Mouse (Mus musculus) ZHBTc4 (cell line): ENCODE results near the gene A730061H03Rik.
A peak's percentile ranks its signal among the peaks of the same experiment; 100 is the strongest.

Experiments
- DNase-seq: peaks from one replicate; pipeline ENCODE4 v3.0.0-alpha.2; 2011; ENCODE audit warnings: low read depth, low spot score

Gene A730061H03Rik

GRCm38 (mm10) chr14:55581981-55582681 lies 21.9 kb upstream of the A730061H03Rik start:
- peak; percentile 71 for DNase-seq

GRCm38 (mm10) chr14:55580731-55581130 lies 20.5 kb upstream of the A730061H03Rik start:
- no peak for DNase-seq

GRCm38 (mm10) chr14:55579511-55580496 lies 19.6 kb upstream of the A730061H03Rik start:
- peak; percentile 44 for DNase-seq

DNA sequence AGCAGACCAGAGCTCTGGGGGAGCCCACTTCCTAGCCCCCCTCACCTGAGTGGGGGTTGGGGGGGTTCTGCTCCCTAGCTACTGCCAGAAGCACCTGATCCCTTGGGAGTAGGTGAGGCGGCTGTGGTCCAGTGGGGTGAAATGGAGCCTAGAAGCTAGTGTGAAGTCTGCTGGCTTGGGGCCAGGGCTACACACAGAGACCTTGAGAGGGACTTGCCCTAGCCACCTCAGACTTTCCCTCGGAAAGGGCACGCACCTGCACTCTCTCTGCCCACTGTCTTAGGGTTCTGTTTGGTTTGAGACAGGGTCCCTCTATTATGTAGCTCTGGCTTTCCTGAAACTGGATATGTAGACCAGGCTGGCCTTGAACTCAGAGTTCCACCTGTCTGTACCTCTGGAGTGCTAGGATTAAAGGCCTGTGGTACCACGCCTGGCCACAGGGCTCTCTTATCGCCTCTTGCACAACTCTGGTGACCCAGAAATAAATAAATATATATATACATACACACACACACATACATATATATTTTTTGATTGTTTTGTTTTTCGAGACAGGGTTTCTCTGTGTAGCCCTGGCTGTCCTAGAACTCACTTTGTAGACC lies 18.6 kb upstream of the A730061H03Rik start:
- DNase-seq = peak; percentile 29

- peak; percentile 87 for DNase-seq
Measured at GRCm38 (mm10) chr14:55577871-55578667, 17.9 kb upstream of the A730061H03Rik start, which contains the start of gene Psme1. TSS of gene Psme1 (plus strand) at chr14:55578123.

DNA sequence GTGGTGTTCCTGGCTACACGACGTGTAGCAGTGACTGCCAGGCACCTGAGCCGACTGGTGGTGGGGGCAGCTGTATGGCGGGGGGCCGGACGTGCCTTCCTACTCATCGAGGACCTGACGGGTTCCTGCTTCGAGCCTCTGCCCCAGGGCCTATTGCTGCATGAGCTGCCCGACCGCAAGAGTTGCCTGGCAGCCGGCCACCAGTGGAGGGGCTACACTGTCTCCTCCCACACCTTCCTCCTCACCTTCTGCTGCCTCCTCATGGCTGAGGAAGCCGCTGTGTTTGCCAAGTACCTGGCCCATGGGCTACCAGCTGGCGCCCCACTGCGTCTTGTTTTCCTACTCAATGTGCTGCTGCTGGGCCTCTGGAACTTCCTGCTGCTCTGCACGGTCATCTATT lies 16.2 kb upstream of the A730061H03Rik start:
- DNase-seq = peak; percentile 34

DNA sequence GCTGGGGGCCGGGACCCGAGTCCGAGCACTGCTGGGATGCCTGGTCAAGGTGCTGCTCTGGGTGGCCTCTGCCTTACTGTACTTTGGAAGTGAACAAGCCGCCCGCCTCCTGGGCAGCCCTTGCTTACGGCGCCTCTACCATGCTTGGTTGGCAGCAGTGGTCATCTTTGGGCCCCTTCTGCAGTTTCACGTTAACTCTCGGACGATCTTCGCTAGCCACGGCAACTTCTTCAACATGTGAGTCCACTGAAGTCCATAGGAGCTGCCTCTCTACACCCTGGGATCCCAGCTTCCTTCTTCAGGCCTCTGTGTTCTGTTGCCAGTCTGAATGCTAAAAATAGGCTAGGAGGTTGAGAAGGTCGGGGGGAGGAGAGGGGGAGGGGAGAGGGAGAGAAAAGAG lies 15.5 kb upstream of the A730061H03Rik start:
- no peak for DNase-seq

DNA sequence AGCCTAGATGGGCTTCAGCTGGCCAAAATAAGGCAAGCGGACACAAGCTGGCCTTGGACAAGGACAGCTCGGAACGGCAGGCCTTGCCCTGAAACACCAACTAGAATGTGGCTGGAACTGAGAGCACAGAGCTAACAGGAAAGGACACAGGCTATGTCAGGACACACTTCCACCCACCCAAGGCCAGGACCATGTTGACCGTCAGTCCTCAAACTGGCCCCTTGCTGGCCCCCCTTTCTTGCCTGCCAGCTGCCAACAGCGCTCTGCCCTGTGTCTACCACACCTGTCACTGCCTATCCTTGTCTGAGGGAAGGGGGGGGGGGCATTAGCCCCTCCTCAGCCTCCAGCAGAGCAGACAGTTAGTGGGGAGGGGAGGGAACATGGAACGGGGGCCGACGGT lies 15.1 kb upstream of the A730061H03Rik start, which contains the start of gene Fitm1:
Gene Fitm1, plus strand, starts transcription at position 316 of the 400 bp plus-strand sequence.
- no peak for DNase-seq

DNA sequence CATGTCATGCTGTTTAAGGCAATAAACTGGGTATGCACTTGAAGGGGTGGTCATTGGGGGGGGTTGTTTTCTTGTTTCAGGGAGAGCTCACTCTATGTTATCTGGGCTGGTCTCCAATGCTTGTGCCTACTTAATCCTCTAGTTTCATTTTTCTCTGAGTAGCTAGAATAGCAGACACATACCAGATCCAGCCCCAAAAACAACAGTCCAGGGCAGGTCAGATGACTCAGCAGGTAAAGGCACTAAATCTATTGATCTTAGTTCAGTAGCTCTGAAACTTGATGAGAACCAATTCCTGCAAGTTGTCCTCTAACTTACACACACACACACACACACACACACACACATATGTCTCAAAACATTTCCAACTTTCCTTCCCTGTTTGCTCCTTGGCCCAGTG lies 11.6 kb upstream of the A730061H03Rik start:
- no peak for DNase-seq

- no peak for DNase-seq
Measured at GRCm38 (mm10) chr14:55570588-55570987, 10.4 kb upstream of the A730061H03Rik start.

- DNase-seq = no peak
Measured at GRCm38 (mm10) chr14:55567496-55567895, 7.3 kb upstream of the A730061H03Rik start.

GRCm38 (mm10) chr14:55565748-55566147 lies 5.5 kb upstream of the A730061H03Rik start:
- no peak for DNase-seq

- no peak for DNase-seq
Measured at GRCm38 (mm10) chr14:55563249-55563648, 3.0 kb upstream of the A730061H03Rik start.

DNA sequence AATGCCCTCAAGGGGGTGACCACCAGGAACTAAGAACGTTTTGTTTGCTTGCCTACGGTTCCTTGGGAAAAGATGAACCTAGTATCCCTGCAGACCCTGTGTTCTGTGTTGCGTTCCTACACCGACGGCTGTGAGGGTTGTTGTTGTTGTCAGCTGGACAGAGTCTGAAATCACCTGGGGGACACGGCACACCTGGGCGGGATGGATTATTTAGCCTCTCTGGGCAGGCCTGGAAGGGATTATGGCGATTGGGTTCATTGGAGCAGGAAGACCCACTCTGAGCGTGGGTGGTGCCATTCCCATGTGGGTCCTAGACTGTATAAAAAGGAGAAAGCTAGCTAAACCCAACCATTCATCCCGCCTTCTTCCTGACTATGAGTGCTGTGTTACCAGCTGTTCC lies 1.7 kb upstream of the A730061H03Rik start:
- DNase-seq = no peak

GRCm38 (mm10) chr14:55559799-55560201 lies 406 bp downstream of the A730061H03Rik start, which contains the start of gene Dcaf11:
TSS of gene Dcaf11 (plus strand) at chr14:55560006.
- DNase-seq = peak; percentile 98

DNA sequence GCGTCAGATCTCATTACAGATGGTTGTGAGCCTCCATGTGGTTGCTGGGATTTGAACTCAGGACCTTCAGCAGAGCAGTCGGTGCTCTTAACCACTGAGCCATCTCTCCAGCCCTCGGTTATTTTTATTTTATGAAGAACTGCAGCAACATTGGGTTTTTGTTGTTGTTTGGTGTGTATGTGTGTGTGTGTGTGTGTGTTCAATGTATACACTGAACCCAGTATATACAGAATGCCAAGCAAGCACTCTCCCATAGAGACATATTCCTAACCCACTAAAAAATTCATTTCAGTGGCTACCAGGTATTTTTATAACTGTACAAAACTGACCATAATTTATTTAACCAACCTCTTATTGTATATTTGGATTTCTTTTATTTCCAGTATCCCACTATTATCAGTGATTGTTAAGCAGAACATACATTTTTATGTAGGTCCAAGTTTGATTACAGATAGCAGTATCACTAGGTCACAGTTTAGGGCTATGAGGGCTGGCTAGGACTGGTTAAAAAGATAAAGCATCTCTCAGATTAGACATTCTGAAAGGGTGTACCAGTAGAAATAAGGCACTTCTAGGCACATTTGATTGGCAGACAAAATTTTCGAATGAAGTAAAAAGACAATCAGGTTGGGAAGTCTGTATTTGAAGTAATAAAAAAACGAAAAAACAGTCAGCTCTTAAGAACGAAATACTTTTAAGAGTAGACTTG lies 1.3 kb downstream of the A730061H03Rik start:
- DNase-seq = no peak

- DNase-seq = no peak
Measured at GRCm38 (mm10) chr14:55557587-55557986, 2.6 kb downstream of the A730061H03Rik start.

DNA sequence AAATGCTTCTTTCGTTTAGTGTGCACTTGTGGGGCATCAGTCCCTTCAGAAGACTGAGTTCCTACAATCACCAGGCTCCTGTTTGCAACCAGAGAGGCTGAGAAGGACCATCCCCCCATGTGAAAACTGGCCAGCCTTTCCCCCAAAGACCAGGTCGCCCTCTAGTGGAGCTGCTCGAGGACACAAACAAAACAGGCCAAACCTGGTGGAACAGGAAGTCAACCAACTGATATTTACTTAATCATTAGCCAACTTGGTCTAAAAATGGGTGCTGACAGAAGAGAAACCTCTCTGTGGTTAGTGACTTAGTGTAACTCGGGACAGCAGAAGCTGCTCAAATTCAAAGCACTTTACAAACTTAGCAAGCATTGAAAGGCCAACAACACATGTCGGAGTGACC lies 3.2 kb downstream of the A730061H03Rik start:
- peak; percentile 83 for DNase-seq

DNA sequence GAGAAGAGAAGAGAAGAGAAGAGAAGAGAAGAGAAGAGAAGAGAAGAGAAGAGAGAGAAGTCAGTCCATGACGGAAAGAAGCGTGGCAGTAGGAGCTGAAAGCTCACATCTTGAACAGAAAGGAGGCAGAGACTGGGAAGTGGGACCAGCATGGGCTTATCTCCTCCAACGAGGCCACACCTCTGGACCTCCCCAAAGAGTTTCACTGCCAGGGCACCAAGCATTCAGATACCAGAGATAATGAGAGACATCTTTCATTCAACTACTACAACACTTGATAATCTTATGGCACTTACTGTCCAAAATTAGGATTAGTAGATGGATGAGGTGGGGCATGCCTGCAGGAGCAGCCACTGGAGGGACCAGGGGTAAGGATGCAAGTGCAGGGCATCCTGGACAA lies 4.4 kb downstream of the A730061H03Rik start:
- DNase-seq = no peak

GRCm38 (mm10) chr14:55554635-55555034 lies 5.6 kb downstream of the A730061H03Rik start:
- DNase-seq = peak; percentile 20
